Mouse (Mus musculus) MEL (cell line): ENCODE results near the gene Sh3bgrl. TPM values are rescaled to one million over a fixed set of nuclear protein-coding genes. Genes with fewer than 3 reads are reported as not detected.
A peak's percentile ranks its signal among the peaks of the same experiment; 100 is the strongest.

Source experiments
- DNase-seq: peaks from one replicate; pipeline ENCODE4 v3.0.0; 2011; ENCODE audit warnings: low read depth, low spot score
- H3K27ac ChIP-seq: 2 replicates; pipeline ENCODE4 v1.5.1; 2012; ENCODE audit warnings: low read depth, mild to moderate bottlenecking, control low read depth, low read length, moderate library complexity; ENCODE audit not compliant: control insufficient read depth
- H3K27me3 ChIP-seq, 2 experiments: fragments of 150-350 bp in 1 of 2; sonication (generic) in 1 of 2; 2 replicates each; pipeline ENCODE4 v1.6.1; 2012; ENCODE audit warnings: low read length in 2 of 2, mild to moderate bottlenecking in 2 of 2, improper control_type of control experiment in 1 of 2, moderate library complexity in 1 of 2; ENCODE audit not compliant: insufficient read depth in 2 of 2, control insufficient read depth in 1 of 2
- H3K36me3 ChIP-seq, 2 experiments: 2 replicates each; pipeline ENCODE4 v1.6.1; 2012 to 2014; ENCODE audit warnings: low read length in 2 of 2, improper control_type of control experiment in 1 of 2, inconsistent platforms in 1 of 2, mild to moderate bottlenecking in 1 of 2; ENCODE audit not compliant: insufficient read depth in 2 of 2, control insufficient read depth in 1 of 2
- H3K4me1 ChIP-seq, 2 experiments: fragments of 150-350 bp in 1 of 2; sonication (generic) in 1 of 2; 2 replicates each; pipeline ENCODE4 v1.6.1; 2012; ENCODE audit warnings: low read length in 2 of 2, improper control_type of control experiment in 1 of 2, mild to moderate bottlenecking in 1 of 2; ENCODE audit not compliant: insufficient read depth in 2 of 2, control insufficient read depth in 1 of 2
- H3K4me3 ChIP-seq, 2 experiments: fragments of 150-350 bp in 1 of 2; sonication (generic) in 1 of 2; 2 replicates each; pipeline ENCODE4 v1.5.1; 2012; ENCODE audit warnings: low read depth in 2 of 2, low read length in 2 of 2, mild to moderate bottlenecking in 2 of 2, moderate library complexity in 2 of 2, control low read depth in 1 of 2, improper control_type of control experiment in 1 of 2; ENCODE audit not compliant: control insufficient read depth in 1 of 2, insufficient read depth in 1 of 2
- H3K79me2 ChIP-seq: 2 replicates; pipeline ENCODE4 v1.6.1; 2012; ENCODE audit warnings: mild to moderate bottlenecking, low read length, moderate library complexity; ENCODE audit not compliant: control insufficient read depth, poor library complexity, insufficient read depth
- H3K9ac ChIP-seq: 2 replicates; pipeline ENCODE4 v1.6.1; 2012; ENCODE audit warnings: low read depth, mild to moderate bottlenecking, control low read depth, low read length, moderate library complexity; ENCODE audit not compliant: control insufficient read depth, poor library complexity, severe bottlenecking
- H3K9me3 ChIP-seq: fragments of 150-350 bp; sonication (generic); replicated peaks from 2 replicates; pipeline ENCODE4 v1.6.1; 2012; ENCODE audit warnings: mild to moderate bottlenecking, low read length, improper control_type of control experiment, moderate library complexity; ENCODE audit not compliant: insufficient read depth
- CHD1 ChIP-seq: IDR thresholded peaks from 2 replicates; pipeline ENCODE4 v1.6.1; 2012; ENCODE audit warnings: low read depth, mild to moderate bottlenecking, inconsistent platforms, low read length, improper control_type of control experiment
- CTCF ChIP-seq, 3 experiments: IDR thresholded peaks in 2 of 3; conservative IDR thresholded peaks in 1 of 3; 2 replicates each; pipeline ENCODE4 v1.5.1; 2011 to 2012; ENCODE audit warnings: low read length in 3 of 3, low read depth in 2 of 3, mild to moderate bottlenecking in 2 of 3, improper control_type of control experiment in 1 of 3, inconsistent platforms in 1 of 3, mixed read lengths in 1 of 3, moderate library complexity in 1 of 3; ENCODE audit not compliant: control insufficient read depth in 1 of 3, insufficient read depth in 1 of 3, poor library complexity in 1 of 3, severe bottlenecking in 1 of 3
- E2F4 ChIP-seq: IDR thresholded peaks from 2 replicates; pipeline ENCODE4 v1.6.1; 2011; ENCODE audit warnings: low read depth, low read length, improper control_type of control experiment, borderline replicate concordance
- ETS1 ChIP-seq: IDR thresholded peaks from 2 replicates; pipeline ENCODE4 v1.6.1; 2012; ENCODE audit warnings: low read depth, mild to moderate bottlenecking, inconsistent platforms, low read length, improper control_type of control experiment, moderate library complexity
- GATA1 ChIP-seq: IDR thresholded peaks from 2 replicates; pipeline ENCODE4 v1.6.1; 2011; ENCODE audit warnings: low read depth, low read length, improper control_type of control experiment
- HCFC1 ChIP-seq: IDR thresholded peaks from 2 replicates; pipeline ENCODE4 v1.6.1; 2012; ENCODE audit warnings: low read depth, mild to moderate bottlenecking, inconsistent platforms, low read length, improper control_type of control experiment, moderate library complexity
- JUND ChIP-seq: IDR thresholded peaks from 2 replicates; pipeline ENCODE4 v1.6.1; 2011; ENCODE audit warnings: low read depth, mild to moderate bottlenecking, improper control_type of control experiment, low read length
- KAT2A ChIP-seq: conservative IDR thresholded peaks from 2 replicates; pipeline ENCODE4 v1.6.1; 2012; ENCODE audit warnings: low read depth, low read length, improper control_type of control experiment, inconsistent platforms
- MAFK ChIP-seq: IDR thresholded peaks from 2 replicates; pipeline ENCODE4 v1.6.1; 2011; ENCODE audit warnings: low read depth, mild to moderate bottlenecking, low read length, improper control_type of control experiment, borderline replicate concordance
- MEF2A ChIP-seq: IDR thresholded peaks from 2 replicates; pipeline ENCODE4 v1.6.1; 2014; ENCODE audit warnings: low read depth, mild to moderate bottlenecking, inconsistent platforms, low read length, improper control_type of control experiment; ENCODE audit not compliant: poor library complexity, insufficient replicate concordance, severe bottlenecking; ENCODE audit errors: extremely low read depth
- MYB ChIP-seq: IDR thresholded peaks from 2 replicates; pipeline ENCODE4 v1.6.1; 2011; ENCODE audit warnings: mild to moderate bottlenecking, low read depth, low read length, improper control_type of control experiment
- NELFE ChIP-seq: IDR thresholded peaks from 2 replicates; pipeline ENCODE4 v1.6.1; 2011; ENCODE audit warnings: low read depth, low read length, improper control_type of control experiment
- NRF1 ChIP-seq: IDR thresholded peaks from 2 replicates; pipeline ENCODE4 v1.6.1; 2014; ENCODE audit warnings: low read depth, mild to moderate bottlenecking, inconsistent platforms, low read length, improper control_type of control experiment, moderate library complexity; ENCODE audit not compliant: poor library complexity, insufficient read depth, severe bottlenecking
- POLR2A ChIP-seq, 2 experiments: IDR thresholded peaks; 2 replicates each; pipeline ENCODE4 v1.6.1; 2011 to 2012; ENCODE audit warnings: low read length in 2 of 2, mild to moderate bottlenecking in 2 of 2, control low read depth in 1 of 2, improper control_type of control experiment in 1 of 2, low read depth in 1 of 2, moderate library complexity in 1 of 2; ENCODE audit not compliant: control insufficient read depth in 1 of 2, insufficient read depth in 1 of 2, poor library complexity in 1 of 2
- POLR2AphosphoS5 ChIP-seq: IDR thresholded peaks from 2 replicates; pipeline ENCODE4 v1.6.1; 2012; ENCODE audit warnings: low read depth, borderline replicate concordance, mild to moderate bottlenecking, inconsistent platforms, low read length, moderate library complexity, mixed read lengths
- RAD21 ChIP-seq: IDR thresholded peaks from 2 replicates; pipeline ENCODE4 v1.6.1; 2011; ENCODE audit warnings: mild to moderate bottlenecking, low read depth, low read length, improper control_type of control experiment
- RCOR1 ChIP-seq: IDR thresholded peaks from 2 replicates; pipeline ENCODE4 v1.6.1; 2012; ENCODE audit warnings: low read depth, mild to moderate bottlenecking, inconsistent platforms, low read length, improper control_type of control experiment
- TAL1 ChIP-seq: IDR thresholded peaks from 2 replicates; pipeline ENCODE4 v1.6.1; 2012; ENCODE audit warnings: mild to moderate bottlenecking, inconsistent platforms, low read length, moderate library complexity, mixed read lengths
- TCF12 ChIP-seq: IDR thresholded peaks from 2 replicates; pipeline ENCODE4 v1.6.1; 2014; ENCODE audit warnings: low read depth, mild to moderate bottlenecking, inconsistent platforms, low read length, improper control_type of control experiment, moderate library complexity
- UBTF ChIP-seq: IDR thresholded peaks from 2 replicates; pipeline ENCODE4 v1.6.1; 2012; ENCODE audit warnings: low read depth, mild to moderate bottlenecking, inconsistent platforms, low read length, improper control_type of control experiment, moderate library complexity, borderline replicate concordance; ENCODE audit not compliant: insufficient read depth
- USF2 ChIP-seq, 2 experiments: IDR thresholded peaks; 2 replicates each; pipeline ENCODE4 v1.6.1; 2011 to 2012; ENCODE audit warnings: improper control_type of control experiment in 2 of 2, low read length in 2 of 2, borderline replicate concordance in 1 of 2, inconsistent platforms in 1 of 2, low read depth in 1 of 2, mild to moderate bottlenecking in 1 of 2; ENCODE audit not compliant: insufficient read depth in 1 of 2
- ZC3H11A ChIP-seq: IDR thresholded peaks from 2 replicates; pipeline ENCODE4 v1.6.1; 2012; ENCODE audit warnings: low read depth, mild to moderate bottlenecking, inconsistent platforms, low read length, improper control_type of control experiment
- ZNF384 ChIP-seq: IDR thresholded peaks from 2 replicates; pipeline ENCODE4 v1.6.1; 2012; ENCODE audit warnings: low read depth, mild to moderate bottlenecking, inconsistent platforms, low read length, improper control_type of control experiment
- polyA plus RNA-seq, 2 experiments: library from polyadenylated mRNA; stranded (reverse) in 1 of 2; unstranded in 1 of 2; fragments of >175 nt in 1 of 2; fragments of >200 nt in 1 of 2; gene quantifications; 2 replicates each; pipeline versions ENCODE4 v1.2.1 to v1.2.4; 2012; ENCODE audit warnings: low replicate concordance in 2 of 2, low read depth in 1 of 2; ENCODE audit not compliant: insufficient read length in 2 of 2, insufficient read depth in 1 of 2, missing spikeins in 1 of 2
- total RNA-seq: library from RNA; depleted of rRNA; stranded (reverse); fragments of 300-350 nt; gene quantifications from 2 replicates; pipeline ENCODE4 v1.2.3, GENCODE M21; 2012

Sh3bgrl gene
- total and polyA plus RNA-seq, 3 experiments = 50.5 to 126 (median 83.6) TPM

DNA sequence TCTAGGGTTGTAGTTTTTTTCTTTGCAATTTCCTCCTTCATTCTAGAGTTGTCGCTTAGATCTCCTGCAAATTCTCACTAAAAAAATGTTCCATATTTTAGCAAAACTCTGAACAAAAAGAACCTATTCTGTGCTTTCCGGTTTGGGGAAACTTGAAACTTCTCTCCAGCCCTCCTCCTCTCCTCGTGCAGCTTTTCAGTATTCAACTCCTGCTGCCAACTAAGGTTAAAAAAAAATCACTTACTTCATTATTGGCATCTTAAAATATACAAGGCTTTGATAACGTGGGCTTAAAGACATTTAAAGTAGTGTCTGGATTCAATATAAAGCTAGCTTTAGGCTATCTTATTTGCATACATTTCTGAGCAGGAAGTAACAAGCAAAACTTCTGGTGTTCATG, 365 bp upstream of the Sh3bgrl start:
- TF ChIP-seq JUND = no peak
- TF ChIP-seq RCOR1 = no peak
- TF ChIP-seq CTCF (IDR thresholded peaks at IDR 0.05 in 2 of 3, conservative IDR thresholded peaks at IDR 0.05 in 1 of 3; ENCODE audit: control insufficient read depth in 1 of 3, insufficient read depth in 1 of 3, low read depth in 2 of 3, low read length in 3 of 3, poor library complexity in 1 of 3, severe bottlenecking in 1 of 3) = no peak
- TF ChIP-seq MAFK = no peak
- no peak for TF ChIP-seq TCF12
- Histone ChIP-seq H3K9me3 (no peaks in the 10 kb centered on the region), H3K27ac (peak overlapping the region; percentile 90), H3K79me2 (peaks cover 31% of the 10 kb centered on the region), H3K4me1 (peaks cover 11 to 20% of the 10 kb centered on the region in 2 experiments), H3K36me3 (peaks cover 0 to 31% of the 10 kb centered on the region in 2 experiments; a peak in 3 of 4 replicates), H3K27me3 (no peaks in the 10 kb centered on the region), H3K9ac (peak overlapping the region; percentile 80), H3K4me3 (peak overlapping the region; percentile 84 to 87)
- no peak for DNase-seq

DNA sequence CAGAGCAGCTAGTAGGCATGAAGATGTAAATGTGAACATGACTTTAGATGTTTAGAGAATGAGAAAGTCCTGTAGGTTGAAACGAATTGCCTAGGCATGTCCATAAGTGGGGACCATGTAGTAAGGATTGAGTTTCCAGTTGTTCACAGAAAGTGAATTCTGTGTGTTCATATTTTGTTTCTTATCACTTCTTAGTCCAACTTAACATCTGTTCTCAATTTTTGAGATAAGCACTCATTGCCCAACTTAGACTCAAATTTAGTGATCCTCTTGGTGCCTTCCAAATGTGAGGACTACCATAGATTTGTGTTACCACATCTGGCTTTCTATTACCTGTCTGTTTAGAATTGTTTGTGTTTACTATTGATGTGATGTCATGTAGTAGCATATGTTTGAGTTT, 3.3 kb downstream of the Sh3bgrl start:
- Histone ChIP-seq H3K27ac (no peak overlapping the region), H3K79me2 (peaks cover 54% of the 10 kb centered on the region), H3K4me3 (no peak overlapping the region)
- no peak for TF ChIP-seq RAD21
- no peak for TF ChIP-seq RCOR1
- TF ChIP-seq NRF1 = no peak
- no peak for TF ChIP-seq E2F4
- peak; percentile 66 for TF ChIP-seq TAL1
- no peak for TF ChIP-seq MEF2A
- no peak for TF ChIP-seq POLR2AphosphoS5
- no peak for TF ChIP-seq ZC3H11A
- TF ChIP-seq GATA1 = peak; percentile 90
- no peak for TF ChIP-seq CHD1
- TF ChIP-seq, all 39 proteins: peak for 2
- no peak overlapping the region for H3K9ac ChIP-seq
- no peaks in the 10 kb centered on the region for H3K27me3 ChIP-seq
- H3K4me1 ChIP-seq = peaks cover 11 to 24% of the 10 kb centered on the region in 2 experiments
- no peaks in the 10 kb centered on the region for H3K9me3 ChIP-seq
- peak; percentile 57 for DNase-seq
- peaks cover 7 to 42% of the 10 kb centered on the region in 2 experiments; a peak in 3 of 4 replicates for H3K36me3 ChIP-seq

DNA sequence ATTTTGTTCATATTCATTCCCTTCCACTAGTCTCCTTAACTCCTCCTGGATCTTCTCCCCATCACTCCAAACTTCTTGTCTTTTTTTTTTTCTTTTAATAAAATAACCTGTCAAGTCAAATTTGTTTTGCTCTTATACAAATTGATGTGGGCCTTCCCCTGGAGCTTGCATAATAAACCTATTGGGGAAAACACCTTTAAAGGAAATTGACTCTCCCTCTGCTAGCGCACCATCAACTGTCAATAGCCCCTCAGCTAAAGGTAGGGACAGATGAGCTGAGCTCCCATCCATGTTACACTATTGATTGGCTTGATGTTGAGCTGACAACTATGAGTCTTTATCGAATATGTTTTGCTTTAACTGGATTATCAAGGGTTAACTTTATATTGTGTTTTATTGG, 5.3 kb downstream of the Sh3bgrl start:
- Histone ChIP-seq H3K9ac (no peak overlapping the region), H3K9me3 (no peaks in the 10 kb centered on the region), H3K27me3 (no peaks in the 10 kb centered on the region), H3K4me3 (no peak overlapping the region), H3K36me3 (peaks cover 7 to 45% of the 10 kb centered on the region in 2 experiments; a peak in 3 of 4 replicates), H3K4me1 (peaks cover 11 to 27% of the 10 kb centered on the region in 2 experiments), H3K79me2 (peaks cover 61% of the 10 kb centered on the region), H3K27ac (no peak overlapping the region)
- TF ChIP-seq TCF12 (no peak), UBTF (no peak), USF2 (IDR thresholded peaks at IDR 0.05; ENCODE audit: borderline replicate concordance in 1 of 2, insufficient read depth in 1 of 2, low read depth in 1 of 2, low read length in 2 of 2) (no peak), KAT2A (no peak), MYB (no peak), POLR2A (IDR thresholded peaks at IDR 0.05; ENCODE audit: control insufficient read depth in 1 of 2, insufficient read depth in 1 of 2, low read depth in 1 of 2, low read length in 2 of 2, poor library complexity in 1 of 2) (no peak), HCFC1 (no peak), ETS1 (no peak), RCOR1 (no peak), NELFE (no peak), ZNF384 (no peak)
- no peak for DNase-seq
